Mouse (Mus musculus): ENCODE results near the gene Mcu. TPM values are rescaled to one million over a fixed set of nuclear protein-coding genes. Genes with fewer than 3 reads are reported as not detected.

Mcu gene
- 10 to 100 TPM; 35.1 to 39.1 (median 36.4) TPM for total RNA-seq (2022)

DNA sequence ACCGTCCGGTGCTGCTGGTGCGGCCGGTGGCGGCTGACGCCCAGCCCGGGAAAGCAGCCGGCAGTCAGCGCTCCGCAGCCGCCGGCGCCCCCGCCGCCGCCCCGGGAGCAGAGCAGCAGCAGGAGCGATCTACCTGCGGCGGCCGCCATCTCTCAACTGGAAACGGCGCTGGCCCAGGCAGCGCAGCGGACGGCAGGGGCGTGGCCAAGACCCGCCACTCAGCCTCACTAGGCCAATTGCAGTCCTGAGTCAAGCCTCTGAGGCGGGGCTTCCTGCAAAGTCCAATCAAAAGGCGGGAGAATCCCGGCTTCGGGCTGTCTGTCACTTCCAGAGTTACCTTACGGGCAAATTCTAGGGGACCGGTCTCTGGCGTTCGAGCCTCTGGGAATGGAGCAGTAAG lies at the start of gene Mcu:
Gene Mcu, minus strand, starts transcription at position 171 of the 400 bp plus-strand sequence.
- peak; percentile 91 to 94 for DNase-seq (ENCODE audit: low spot score in 2 of 2)

- DNase-seq (ENCODE audit: low spot score in 2 of 2), result no peak
These were observed 49.2 kb upstream of the Mcu start for GRCm38 (mm10) chr10:59665503-59666291.

DNA sequence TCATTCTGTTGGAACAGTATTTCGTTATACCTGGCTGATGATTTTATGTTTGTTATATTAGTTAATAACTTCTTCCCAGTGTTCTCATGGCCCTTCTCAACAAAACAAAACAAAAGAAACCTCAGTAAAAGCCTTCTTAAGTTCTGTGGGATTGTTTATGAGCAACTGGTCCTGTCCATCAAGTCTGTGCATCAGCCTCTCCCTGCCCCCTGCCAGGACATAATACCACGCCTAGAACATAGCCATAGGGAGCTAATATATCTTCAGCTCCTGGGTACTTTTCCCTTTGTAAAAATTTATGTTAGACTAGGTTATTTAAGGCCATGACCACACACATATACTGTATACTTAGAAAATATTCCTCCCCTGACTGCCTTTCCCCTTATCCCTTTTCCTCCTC lies 48.3 kb upstream of the Mcu start:
- no peak for DNase-seq (ENCODE audit: low spot score in 2 of 2)

DNA sequence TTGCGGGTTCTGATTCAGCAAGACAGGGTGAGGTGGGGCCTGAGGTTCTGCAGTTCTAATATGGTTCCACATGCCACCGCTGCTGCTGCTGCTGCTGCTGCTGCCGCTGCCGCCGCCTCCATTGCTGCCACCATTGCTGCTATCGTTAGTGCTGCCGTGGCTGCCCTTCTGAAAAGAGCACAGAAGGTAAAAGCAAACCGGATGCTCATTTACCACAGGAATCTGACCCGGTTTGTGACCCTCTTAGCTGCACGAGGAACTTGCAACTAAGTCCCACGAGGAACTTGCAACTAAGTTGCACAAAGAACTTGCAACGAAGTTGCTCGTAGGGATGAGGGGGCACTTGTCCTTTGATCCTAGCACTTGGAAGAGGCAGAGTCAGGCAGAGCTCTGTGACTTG lies 40.3 kb upstream of the Mcu start:
- DNase-seq (ENCODE audit: low spot score in 2 of 2), result no peak

DNA sequence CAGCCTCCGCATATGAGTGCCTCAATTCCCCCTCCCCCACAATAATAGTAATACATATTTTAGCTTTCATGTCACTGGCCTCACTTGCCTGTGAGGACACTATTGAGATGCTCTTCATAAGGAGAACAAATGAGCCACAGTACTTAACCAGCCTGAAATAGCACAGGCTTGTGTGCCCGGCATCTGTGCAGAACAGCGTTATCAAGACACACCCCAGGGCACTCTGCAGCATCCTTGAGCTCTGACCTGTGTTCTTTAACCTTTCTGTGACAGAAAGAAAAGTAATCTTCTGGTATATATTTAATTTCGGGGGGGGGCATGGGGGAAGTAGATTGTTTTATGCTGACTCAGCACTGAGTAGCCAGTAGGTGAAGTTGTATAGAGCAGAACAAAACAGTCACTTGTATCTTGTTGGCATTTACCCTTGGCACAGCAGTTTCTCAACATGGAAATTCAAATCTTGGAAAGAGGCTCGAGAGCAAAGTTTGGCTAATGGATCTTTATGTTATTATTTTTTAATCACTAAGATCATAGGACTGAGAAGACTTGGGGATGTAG lies 30.4 kb upstream of the Mcu start:
- no peak for DNase-seq (ENCODE audit: low spot score in 2 of 2)

DNA sequence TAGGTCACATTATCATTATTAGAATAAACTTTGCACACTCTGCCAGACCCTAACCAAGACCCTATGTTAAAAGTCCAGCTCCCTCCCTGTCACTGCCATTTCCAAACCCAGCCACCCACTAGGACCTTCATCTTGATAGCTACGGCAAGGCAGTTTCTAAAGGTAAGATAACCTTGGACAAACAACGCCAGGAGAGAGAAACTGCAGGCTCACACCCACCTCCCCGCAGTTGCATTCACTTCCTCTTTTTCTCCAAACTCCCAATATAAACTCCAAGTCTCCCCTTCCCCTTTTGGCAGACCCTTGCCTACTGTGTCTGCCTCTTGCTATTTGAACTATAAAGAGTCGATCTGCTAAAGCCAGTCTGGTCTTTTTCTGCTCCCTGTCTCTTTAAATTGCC lies 28.7 kb upstream of the Mcu start:
- no peak for DNase-seq (ENCODE audit: low spot score in 2 of 2)

DNA sequence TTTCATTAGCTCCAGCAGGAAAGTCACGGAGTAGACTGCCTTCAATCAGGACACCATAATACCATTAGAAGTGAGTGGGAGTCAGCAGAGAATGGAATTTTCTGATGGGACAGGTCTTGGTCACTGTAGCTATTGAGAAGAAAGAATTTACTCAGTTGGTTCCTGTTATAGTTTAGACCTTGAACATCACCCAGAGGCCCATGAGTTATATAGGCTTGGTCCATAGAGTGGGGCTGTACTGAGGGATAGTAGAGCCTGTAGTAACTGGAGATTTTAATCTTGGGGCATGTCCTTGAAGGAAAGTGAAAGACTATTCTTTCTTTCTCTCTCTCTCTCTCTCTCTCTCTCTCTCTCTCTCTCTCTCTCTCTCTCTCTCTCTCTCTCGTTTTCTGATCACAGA lies 28.2 kb upstream of the Mcu start:
- no peak for DNase-seq (ENCODE audit: low spot score in 2 of 2)

DNA sequence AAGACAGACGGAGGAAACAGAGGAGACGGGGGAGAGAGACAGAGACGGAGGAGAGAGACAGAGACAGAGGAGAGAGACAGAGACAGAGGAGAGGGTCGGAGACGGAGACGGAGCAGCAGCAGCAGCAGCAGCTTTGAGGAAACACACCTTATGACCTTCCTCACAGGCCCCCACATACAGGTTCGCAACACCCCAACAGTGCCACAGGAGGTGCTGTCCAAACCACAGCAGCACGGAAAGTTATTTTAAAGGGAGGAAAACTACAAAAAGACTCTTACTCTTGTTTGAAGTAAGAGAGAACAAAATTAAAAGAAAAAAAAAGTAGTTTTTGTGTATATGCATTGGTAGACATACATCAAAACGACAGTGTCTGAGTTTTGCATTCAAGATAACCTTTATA lies 27.2 kb upstream of the Mcu start:
- DNase-seq (ENCODE audit: low spot score in 2 of 2), result no peak

DNA sequence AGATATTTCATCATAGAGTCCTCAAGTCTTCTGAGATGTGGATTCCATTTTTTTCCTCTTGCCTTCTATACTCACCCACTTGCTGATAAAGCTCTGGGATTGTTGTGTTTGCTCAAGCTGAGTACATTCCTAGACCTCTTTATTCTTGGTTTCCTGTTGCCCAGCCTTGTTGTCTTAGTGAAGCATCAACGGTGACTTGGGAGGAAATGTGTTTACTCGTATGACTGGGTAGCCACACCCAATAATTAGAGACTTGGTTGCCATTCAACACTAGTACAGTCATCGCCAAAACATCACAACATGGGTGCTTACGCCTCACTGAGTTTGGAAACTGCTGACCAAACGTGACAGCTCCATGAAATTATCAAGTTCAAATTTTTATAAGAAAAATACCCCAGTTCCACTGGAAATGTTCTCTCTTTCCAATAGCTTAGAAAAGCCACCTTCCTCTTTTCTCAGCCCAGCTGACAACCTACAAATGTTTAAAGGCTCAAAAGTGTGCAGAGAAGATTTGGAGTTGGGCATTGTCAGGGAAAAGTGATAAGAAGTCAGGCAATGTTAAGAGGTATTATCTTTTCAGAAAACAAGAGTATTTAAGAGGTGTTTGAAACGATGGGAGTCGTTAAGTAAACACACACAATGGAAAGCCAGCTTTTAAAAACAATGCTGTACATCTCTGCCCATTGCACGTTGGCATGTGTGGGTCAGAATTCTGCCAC lies 26.3 kb upstream of the Mcu start:
- DNase-seq (ENCODE audit: low spot score in 2 of 2), result no peak

DNA sequence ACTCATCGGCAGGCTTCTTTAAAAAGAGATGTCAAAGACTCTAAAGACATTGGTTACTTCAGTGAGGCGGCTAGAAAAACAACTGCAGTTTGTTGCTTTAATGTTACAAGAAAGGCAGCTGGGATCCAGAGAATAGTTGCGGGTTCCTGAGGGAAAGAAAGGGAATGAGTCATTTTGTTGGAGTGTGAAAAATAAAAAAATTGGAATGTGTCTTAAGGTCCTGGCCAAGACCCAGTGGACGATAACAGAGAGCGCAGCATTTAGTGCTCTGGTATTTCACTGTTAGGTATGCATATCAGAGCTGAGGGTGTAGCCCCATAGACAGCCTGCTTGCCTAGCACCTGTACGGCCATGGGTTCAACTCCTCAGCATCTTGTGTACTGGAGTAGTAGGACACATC lies 22.1 kb upstream of the Mcu start:
- DNase-seq (ENCODE audit: low spot score in 2 of 2), result no peak

DNA sequence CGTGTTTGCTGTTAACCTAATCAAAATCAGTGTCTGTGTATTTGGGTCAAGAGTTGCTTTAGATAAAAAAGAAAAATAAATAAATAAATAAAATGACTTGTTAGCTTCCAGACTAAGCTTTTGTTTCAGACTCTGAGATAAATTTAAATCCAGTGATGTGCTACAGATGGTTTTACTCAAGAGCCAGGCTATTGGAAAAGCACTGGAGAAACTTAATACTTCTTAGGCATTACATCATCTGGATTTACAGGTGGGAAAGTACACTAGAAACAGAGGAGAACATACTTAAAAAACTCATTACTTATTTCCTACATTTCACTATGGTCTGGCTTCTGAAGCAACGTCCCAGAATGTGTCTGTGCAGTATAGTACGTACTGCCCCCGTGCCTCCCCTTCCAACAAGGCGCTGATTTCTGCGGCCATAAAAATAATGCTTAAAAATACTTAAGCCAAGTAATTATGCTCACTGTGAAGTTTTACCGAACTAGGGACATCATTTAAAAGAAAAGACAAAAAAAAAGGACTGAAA lies 21.2 kb upstream of the Mcu start:
- no peak for DNase-seq (ENCODE audit: low spot score in 2 of 2)

DNA sequence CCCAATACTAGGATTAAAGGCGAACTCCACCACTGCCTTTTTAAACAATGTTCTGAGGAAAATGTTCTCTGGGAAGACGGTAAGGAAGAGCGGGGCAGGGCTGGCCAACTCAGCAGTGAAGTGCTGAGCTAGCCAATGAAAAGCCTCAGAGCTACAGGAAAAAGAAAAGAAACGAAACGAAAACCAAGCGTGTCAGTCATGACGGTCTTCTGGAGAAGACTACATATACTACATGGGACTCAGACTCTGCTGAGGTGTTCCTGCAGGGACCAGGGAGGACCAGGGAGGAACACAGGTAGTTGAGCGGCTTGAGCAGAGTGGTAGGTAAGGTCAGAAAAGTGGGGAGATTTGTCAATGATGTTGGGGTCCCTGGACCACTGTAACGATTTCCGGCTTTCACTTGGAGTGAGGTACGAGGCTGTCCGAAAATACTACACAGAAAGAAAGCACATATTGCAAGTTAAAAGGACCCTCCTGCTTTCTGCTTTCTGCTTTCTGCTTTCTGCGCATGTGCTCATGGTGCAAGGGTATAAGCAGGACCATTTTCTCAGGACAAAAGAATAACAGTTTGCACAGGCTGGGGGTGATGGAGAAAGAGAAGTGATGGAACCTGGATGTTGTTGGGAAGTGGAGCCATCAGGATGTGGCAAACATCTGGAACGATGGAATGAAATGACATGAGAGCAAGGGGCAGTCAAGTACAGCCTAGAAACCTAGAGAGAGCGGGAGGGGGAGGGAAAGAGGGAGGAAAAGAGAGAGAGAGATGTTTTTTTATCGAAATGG lies 20.4 kb upstream of the Mcu start:
- DNase-seq (ENCODE audit: low spot score in 2 of 2), result no peak

DNA sequence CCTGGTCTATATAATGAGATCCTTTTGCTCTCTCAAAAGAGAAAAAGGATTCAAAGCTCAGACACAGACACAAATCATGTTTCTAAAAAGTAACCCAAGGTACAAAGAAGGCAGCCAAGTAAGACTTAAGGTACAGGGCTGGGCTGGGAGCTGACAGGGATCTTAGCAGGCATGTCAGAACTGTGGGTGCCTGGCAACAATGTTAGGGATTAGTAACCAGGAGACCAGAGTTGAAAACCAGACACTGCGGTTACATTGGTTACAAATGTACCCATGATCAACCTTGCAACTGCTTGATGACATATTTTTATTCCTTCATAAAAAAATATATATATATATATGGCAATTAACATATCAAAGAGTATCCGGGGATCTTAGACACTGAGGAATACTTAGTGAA lies 19.6 kb upstream of the Mcu start:
- no peak for DNase-seq (ENCODE audit: low spot score in 2 of 2)

- DNase-seq (ENCODE audit: low spot score in 2 of 2), result no peak
These were observed 13.0 kb upstream of the Mcu start for GRCm38 (mm10) chr10:59629506-59629782.

DNA sequence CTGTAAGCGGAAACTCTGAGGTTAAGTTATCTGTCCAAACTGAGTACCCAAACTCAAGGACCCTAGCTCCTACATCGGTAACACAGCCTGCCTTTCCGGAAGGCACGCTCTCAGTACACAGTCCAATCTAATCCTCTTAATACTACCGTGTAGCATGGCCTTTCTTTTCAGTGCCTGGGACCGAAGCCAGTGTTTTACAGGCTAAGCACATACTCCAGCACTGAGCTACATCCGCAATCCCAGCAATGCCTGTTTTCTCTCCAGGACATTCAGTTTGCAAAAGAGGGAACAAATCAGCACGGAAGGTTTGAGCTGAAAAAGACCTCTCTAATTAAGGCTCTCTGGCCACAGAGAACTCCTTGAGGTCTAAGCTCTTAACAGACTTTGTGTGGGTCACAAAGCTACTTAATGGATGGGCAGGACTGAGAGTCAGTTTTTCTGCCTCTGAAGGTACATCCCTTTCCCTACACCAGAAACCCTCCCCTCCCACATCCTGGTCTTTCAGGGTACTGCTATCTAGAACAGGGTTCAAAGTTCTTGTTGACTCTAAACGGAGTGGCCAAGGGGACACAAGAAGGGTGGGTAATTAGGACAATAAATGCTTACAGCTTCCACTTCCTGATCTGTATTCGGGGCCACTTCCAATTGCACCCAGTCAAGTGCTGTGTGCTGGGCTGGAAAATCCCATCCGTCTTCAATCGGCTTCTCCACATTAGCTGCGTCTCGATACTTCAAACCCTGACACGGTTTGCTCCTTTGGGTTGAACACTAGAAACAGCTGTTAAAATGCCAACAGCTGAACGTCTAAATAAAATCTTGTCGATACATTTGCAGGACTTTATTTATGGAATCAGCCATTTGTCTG lies 12.4 kb upstream of the Mcu start:
- DNase-seq (ENCODE audit: low spot score in 2 of 2), result no peak

- DNase-seq (ENCODE audit: low spot score in 2 of 2), result no peak
These were observed 7.0 kb upstream of the Mcu start for GRCm38 (mm10) chr10:59623496-59623895.

DNA sequence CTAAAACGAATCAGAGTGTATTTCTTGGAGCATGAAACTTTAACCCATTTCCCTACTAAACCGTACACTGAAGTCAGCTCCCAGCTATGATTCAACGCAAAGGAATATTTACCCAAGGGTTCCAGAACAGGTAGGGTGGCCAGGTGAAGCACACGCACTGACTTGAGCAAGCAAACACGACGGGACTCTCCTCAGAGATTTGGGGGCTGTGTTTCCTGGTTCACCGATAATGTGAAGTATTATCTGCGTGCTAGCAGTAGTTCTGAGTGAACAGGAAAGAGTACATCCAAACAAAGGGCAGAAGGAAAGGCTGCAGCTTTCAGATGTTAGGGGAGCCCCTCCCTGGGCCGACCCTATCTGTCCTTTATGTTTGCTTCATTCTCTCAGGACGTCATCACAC lies 4.9 kb upstream of the Mcu start:
- no peak for DNase-seq (ENCODE audit: low spot score in 2 of 2)

- DNase-seq (ENCODE audit: low spot score in 2 of 2), result no peak
These were observed 1.3 kb upstream of the Mcu start for GRCm38 (mm10) chr10:59617776-59618175.

DNA sequence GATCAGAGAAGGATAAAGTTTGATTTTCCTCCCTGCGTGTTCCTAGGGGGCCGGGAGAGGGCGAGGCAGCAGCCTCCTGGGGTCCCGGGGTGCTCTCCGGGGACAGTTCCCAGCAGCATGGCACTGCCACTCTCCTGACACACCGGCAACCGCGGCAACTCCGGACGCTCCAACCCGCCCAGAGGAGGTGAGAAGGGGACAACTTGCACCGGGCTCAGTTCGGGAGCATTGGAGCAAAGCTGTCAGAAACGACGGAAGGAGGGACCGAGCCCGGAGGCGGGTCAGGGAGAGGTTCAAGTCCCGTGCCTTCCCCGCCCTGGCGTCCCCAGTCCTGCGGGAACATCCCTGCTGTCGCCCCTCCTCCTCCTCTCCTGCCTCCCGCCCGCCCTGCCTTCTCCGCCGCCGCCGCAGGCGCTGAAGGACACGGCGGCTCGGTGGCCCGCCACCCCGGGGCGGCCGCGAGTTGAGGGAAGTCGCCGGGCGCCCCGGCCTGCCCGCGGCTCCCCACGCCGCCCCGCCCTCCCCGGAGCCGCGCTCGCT lies 441 bp downstream of the Mcu start, which contains the start of gene Gm10322:
Gene Gm10322, plus strand, starts transcription at position 83 of the 540 bp plus-strand sequence.
- peak; percentile 48 for DNase-seq (ENCODE audit: low spot score in 2 of 2)

DNA sequence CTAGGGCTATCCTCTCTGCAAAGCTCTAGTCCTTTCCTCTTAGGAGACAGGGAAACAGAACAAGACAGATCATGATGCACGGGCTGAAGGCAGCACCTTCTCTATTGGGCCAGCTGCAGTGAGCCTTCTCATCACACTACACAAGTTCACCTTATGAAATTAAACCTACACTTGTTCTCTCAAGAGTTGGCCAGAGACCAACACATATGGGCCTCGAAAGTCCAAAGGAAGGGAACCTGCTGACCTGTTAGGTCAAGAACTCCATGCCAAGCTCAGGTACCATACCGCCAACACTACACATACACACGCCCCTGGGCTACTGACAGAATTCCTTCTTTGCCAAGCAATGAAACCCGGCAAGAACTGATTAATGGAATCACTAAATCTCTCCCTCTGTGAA lies 1.1 kb downstream of the Mcu start:
- DNase-seq (ENCODE audit: low spot score in 2 of 2), result no peak

DNA sequence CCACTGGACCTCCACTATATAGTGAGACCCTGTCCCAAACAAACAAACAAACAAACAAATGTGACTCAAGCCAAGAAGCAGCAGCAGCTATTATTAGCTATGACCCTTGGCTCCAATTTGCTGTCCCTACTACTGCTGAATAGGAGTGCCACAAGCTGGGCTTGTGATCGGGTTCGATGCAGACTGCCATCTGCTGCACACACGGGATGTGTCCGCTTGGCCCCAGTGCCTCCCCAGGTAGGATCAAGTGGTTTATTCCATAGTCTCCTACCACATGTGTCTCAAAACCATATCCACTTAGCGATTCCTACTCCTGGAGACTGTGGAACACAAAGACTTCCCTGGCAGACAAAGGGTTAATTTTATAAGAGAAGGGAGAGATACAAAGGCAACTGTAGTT lies 2.4 kb downstream of the Mcu start:
- DNase-seq (ENCODE audit: low spot score in 2 of 2), result no peak
